Mouse (Mus musculus): Measurements from ENCODE around the gene Hmcn2. TPM values are rescaled to one million over a fixed set of nuclear protein-coding genes. Genes with fewer than 3 reads are reported as not detected.
A peak's percentile ranks its signal among the peaks of the same experiment; 100 is the strongest.

Hmcn2 gene
- total and polyA plus RNA-seq, 3 experiments: 7.2 to 24.3 (median 8.3) TPM

GRCm38 (mm10) chr2:31471611-31472010 lies 157.4 kb downstream of the Hmcn2 start:
- H3K4me1 ChIP-seq (ENCODE audit: control insufficient read depth, insufficient read depth, low read length): no peaks in the 10 kb centered on the region; the same call in 1 of the 2 replicates
- no peak overlapping the region for H3K27ac ChIP-seq
- DNase-seq: no peak
- H3K9ac ChIP-seq (ENCODE audit: low read depth, low read length): no peak overlapping the region
- no peaks in the 10 kb centered on the region for H3K79me2 ChIP-seq (replicated peaks; ENCODE audit: control insufficient read depth, insufficient read depth, low read length)
- intact Hi-C loops (cut with DNase I): loop anchor here (1.0 kb wide), 1 partner anchor 36 kb away; no protein-coding TSS in a partner anchor
- no peak for TF ChIP-seq POLR2A (IDR thresholded peaks at IDR 0.05; ENCODE audit: insufficient read depth, low read depth, low read length)
- TF ChIP-seq CTCF (IDR thresholded peaks at IDR 0.05): no peak
- no peak for TF ChIP-seq EP300 (IDR thresholded peaks at IDR 0.05; ENCODE audit: insufficient read depth, low read depth, low read length)
- H3K36me3 ChIP-seq (ENCODE audit: control insufficient read depth, insufficient read depth, low read length): no peaks in the 10 kb centered on the region
- no peaks in the 10 kb centered on the region for H3K27me3 ChIP-seq (ENCODE audit: control insufficient read depth, insufficient read depth, low read length)
- WGBS: 73% methylated on average over 6 of the region's 6 CpGs
- no peak overlapping the region for H3K4me3 ChIP-seq

- no peak for DNase-seq
- Histone ChIP-seq H3K36me3 (ENCODE audit: control insufficient read depth, insufficient read depth, low read length) (no peaks in the 10 kb centered on the region), H3K9ac (ENCODE audit: low read depth, low read length) (no peak overlapping the region), H3K4me1 (ENCODE audit: control insufficient read depth, insufficient read depth, low read length) (no peaks in the 10 kb centered on the region; the same call in 1 of the 2 replicates), H3K27me3 (ENCODE audit: control insufficient read depth, insufficient read depth, low read length) (no peaks in the 10 kb centered on the region), H3K79me2 (replicated peaks; ENCODE audit: control insufficient read depth, insufficient read depth, low read length) (no peaks in the 10 kb centered on the region), H3K27ac (no peak overlapping the region), H3K4me3 (no peak overlapping the region)
- TF ChIP-seq CTCF (IDR thresholded peaks at IDR 0.05) (no peak; the same call in 1 of the 2 replicates), POLR2A (IDR thresholded peaks at IDR 0.05; ENCODE audit: insufficient read depth, low read depth, low read length) (no peak), EP300 (IDR thresholded peaks at IDR 0.05; ENCODE audit: insufficient read depth, low read depth, low read length) (no peak)
- 35% methylated on average over 10 of the region's 10 CpGs for WGBS
- intact Hi-C loops (cut with DNase I): loop anchor here (1.0 kb wide), 1 partner anchor 37 kb away; no protein-coding TSS in a partner anchor
These were observed 158.3 kb downstream of the Hmcn2 start for GRCm38 (mm10) chr2:31472406-31473065.

DNA sequence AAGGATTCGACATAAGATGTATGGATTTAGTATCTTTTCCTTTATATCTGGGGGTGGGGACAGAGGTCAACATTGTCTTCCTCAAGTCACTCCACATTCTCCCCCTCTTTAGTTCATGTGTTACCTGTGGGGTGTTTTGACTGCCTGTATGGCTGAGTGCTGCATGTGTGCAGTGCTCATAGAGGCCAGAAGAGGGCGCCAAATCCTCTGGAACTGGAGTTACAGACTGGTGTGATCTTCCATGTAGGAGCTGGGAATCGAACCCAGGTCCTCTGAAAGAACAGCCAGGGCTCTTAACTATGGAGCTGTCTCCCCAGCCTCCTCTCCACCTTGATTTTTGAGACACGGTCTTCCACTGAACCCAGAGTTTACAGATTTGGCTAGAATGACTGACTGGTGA lies 159.7 kb downstream of the Hmcn2 start:
- TF ChIP-seq EP300 (IDR thresholded peaks at IDR 0.05; ENCODE audit: insufficient read depth, low read depth, low read length): no peak
- peak; percentile 69 for TF ChIP-seq CTCF (IDR thresholded peaks at IDR 0.05)
- Histone ChIP-seq H3K4me3 (no peak overlapping the region), H3K79me2 (replicated peaks; ENCODE audit: control insufficient read depth, insufficient read depth, low read length) (no peaks in the 10 kb centered on the region), H3K27me3 (ENCODE audit: control insufficient read depth, insufficient read depth, low read length) (no peaks in the 10 kb centered on the region), H3K9ac (ENCODE audit: low read depth, low read length) (no peak overlapping the region), H3K4me1 (ENCODE audit: control insufficient read depth, insufficient read depth, low read length) (no peaks in the 10 kb centered on the region; the same call in 1 of the 2 replicates), H3K27ac (no peak overlapping the region), H3K36me3 (ENCODE audit: control insufficient read depth, insufficient read depth, low read length) (no peaks in the 10 kb centered on the region)
- intact Hi-C loops (cut with DNase I): no loop called here
- 70% methylated on average over 4 of the region's 4 CpGs for WGBS
- DNase-seq: no peak

GRCm38 (mm10) chr2:31474686-31475085 lies 160.5 kb downstream of the Hmcn2 start:
- no peaks in the 10 kb centered on the region for H3K36me3 ChIP-seq (ENCODE audit: control insufficient read depth, insufficient read depth, low read length)
- TF ChIP-seq POLR2A (IDR thresholded peaks at IDR 0.05; ENCODE audit: insufficient read depth, low read depth, low read length): no peak
- no peak for TF ChIP-seq CTCF (IDR thresholded peaks at IDR 0.05)
- no peak for TF ChIP-seq EP300 (IDR thresholded peaks at IDR 0.05; ENCODE audit: insufficient read depth, low read depth, low read length)
- WGBS: 81% methylated on average over 5 of the region's 5 CpGs

DNA sequence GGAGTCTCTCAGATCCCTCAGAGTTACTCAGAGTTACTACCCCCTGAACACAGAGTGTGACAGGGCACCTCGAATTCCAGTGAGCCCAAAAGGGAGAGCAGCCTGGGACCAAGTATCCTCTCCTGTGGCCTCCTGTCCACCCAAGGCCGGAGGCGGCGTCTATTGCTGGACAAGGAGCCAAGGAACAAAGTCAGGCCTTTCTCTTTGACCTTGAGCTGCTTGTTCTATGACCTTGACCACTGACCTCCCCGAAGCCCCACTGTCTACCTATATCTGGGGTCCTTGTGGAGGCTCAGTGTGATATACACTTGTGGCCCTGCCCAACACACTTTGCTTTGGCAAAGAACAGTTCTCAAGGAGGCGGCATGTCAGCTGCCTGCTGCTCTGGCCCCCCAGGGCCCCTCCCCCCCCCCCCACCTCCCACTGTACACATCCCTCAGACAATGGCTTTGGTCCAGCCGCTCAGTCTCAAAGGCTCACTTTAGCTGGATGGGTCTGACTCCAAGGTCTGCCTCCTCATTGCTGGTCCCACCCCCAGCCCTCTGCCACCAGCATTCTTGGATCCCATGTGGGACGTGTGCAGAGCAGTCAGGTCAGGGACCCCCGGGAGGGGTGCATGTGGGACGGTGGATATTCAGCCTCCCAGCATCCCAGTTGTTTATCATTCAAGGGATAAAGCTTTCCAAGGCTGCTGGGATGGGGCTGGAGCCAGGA lies 162.0 kb downstream of the Hmcn2 start:
- DNase-seq: no peak
- Histone ChIP-seq H3K4me3 (no peak overlapping the region), H3K36me3 (ENCODE audit: control insufficient read depth, insufficient read depth, low read length) (no peaks in the 10 kb centered on the region), H3K27me3 (ENCODE audit: control insufficient read depth, insufficient read depth, low read length) (no peaks in the 10 kb centered on the region), H3K27ac (no peak overlapping the region), H3K79me2 (replicated peaks; ENCODE audit: control insufficient read depth, insufficient read depth, low read length) (no peaks in the 10 kb centered on the region), H3K9ac (ENCODE audit: low read depth, low read length) (no peak overlapping the region), H3K4me1 (ENCODE audit: control insufficient read depth, insufficient read depth, low read length) (no peaks in the 10 kb centered on the region)
- TF ChIP-seq CTCF (IDR thresholded peaks at IDR 0.05) (no peak), POLR2A (IDR thresholded peaks at IDR 0.05; ENCODE audit: insufficient read depth, low read depth, low read length) (no peak), EP300 (IDR thresholded peaks at IDR 0.05; ENCODE audit: insufficient read depth, low read depth, low read length) (no peak)
- 64% methylated on average over 10 of the region's 10 CpGs for WGBS
- intact Hi-C loops (cut with DNase I): no loop called here

More at GRCm38 (mm10) chr2:31474686-31475085, 160.5 kb downstream of the Hmcn2 start:
- no peaks in the 10 kb centered on the region for H3K79me2 ChIP-seq (replicated peaks; ENCODE audit: control insufficient read depth, insufficient read depth, low read length)
- no peaks in the 10 kb centered on the region for H3K27me3 ChIP-seq (ENCODE audit: control insufficient read depth, insufficient read depth, low read length)
- no peaks in the 10 kb centered on the region; the same call in 1 of the 2 replicates for H3K4me1 ChIP-seq (ENCODE audit: control insufficient read depth, insufficient read depth, low read length)
- DNase-seq: no peak
- no peak overlapping the region for H3K27ac ChIP-seq
- no peak overlapping the region for H3K4me3 ChIP-seq
- no peak overlapping the region for H3K9ac ChIP-seq (ENCODE audit: low read depth, low read length)
- intact Hi-C loops (cut with DNase I): no loop called here

All from heart, adult 2 months (tissue).